Mouse (Mus musculus) adrenal gland, adult 18-20 months (tissue): ENCODE data around the gene Map6. TPM values are rescaled to one million over a fixed set of nuclear protein-coding genes. Genes with fewer than 3 reads are reported as not detected.

Experiments used
- DNase-seq, 2 experiments: peaks; one replicate each; pipeline ENCODE4 v3.0.0; 2021 to 2022; ENCODE audit warnings: low spot score in 2 of 2
- total RNA-seq, 2 experiments: library from RNA; stranded (reverse); gene quantifications; 1 replicate in 1 of 2; 2 replicates in 1 of 2; pipeline ENCODE4 v1.2.3; 2021

Map6 gene
- total RNA-seq, 2 experiments from 2014 or later, result 6.6 to 10.9 TPM

DNA sequence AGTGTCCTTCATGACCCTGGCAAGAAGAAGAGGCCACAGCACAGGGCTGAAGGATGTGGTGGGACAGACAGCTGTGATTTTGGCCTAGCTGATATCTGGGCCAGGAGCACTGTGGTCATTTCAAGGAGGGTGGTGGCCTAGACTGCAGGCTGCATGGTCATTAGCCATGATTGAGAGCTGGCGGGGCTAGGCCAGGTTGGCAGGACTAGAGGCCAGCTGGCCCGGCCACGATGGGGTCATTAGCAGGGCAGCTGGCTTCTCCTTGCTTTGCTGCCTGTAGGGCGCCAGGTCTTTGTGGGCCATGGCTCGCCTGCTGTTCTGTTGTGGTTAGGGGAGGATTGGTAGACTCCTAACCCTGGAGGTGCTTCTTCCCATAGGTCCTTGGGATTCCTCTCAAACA lies 118.8 kb downstream of the Map6 start:
- DNase-seq, result no peak

Other genes starting within 250 kb of the Map6 start
- gene Uvrag, start 126.3 kb upstream of the Map6 start, total RNA-seq, result 10 to 100 TPM; 15.4 to 29.0 TPM
- 100 to 1,000 TPM; 284 to 447 TPM for gene Dgat2, start 84.7 kb upstream of the Map6 start, total RNA-seq
- gene Mogat2, start 28.8 kb upstream of the Map6 start, total RNA-seq, result under 1 TPM; 0.43 to 0.99 TPM
- 100 to 1,000 TPM; 244 to 442 TPM for gene Serpinh1, start 85.8 kb downstream of the Map6 start, total RNA-seq
- gene Gdpd5, start 114.0 kb downstream of the Map6 start, total RNA-seq, result 1 to 10 TPM; 5.4 to 7.5 TPM
- under 1 TPM; 0.19 to 0.46 TPM for gene Klhl35, start 198.6 kb downstream of the Map6 start, total RNA-seq
- 100 to 1,000 TPM; 511 to 548 TPM for gene Rps3, start 216.3 kb downstream of the Map6 start, total RNA-seq